Mouse (Mus musculus): Measurements from ENCODE around the gene Zfp385b. TPM values are rescaled to one million over a fixed set of nuclear protein-coding genes. Genes with fewer than 3 reads are reported as not detected.

Zfp385b gene
- polyA plus RNA-seq, 1 experiment, result 0.28 TPM

GRCm38 (mm10) chr2:77817357-77817894 is 2.0 kb downstream of the Zfp385b start:
- Histone ChIP-seq H3K4me2 (ENCODE audit: low read depth) (peak overlapping the region; percentile 18), H3K79me2 (ENCODE audit: control insufficient read depth, insufficient read depth) (no peaks in the 10 kb centered on the region), H3ac (ENCODE audit: control insufficient read depth, insufficient read length) (no peak overlapping the region), H3K4me3 (no peak overlapping the region), H3K27me3 (ENCODE audit: control insufficient read depth, insufficient read depth, insufficient read length) (peaks cover 4% of the 10 kb centered on the region), H3K36me3 (ENCODE audit: control insufficient read depth, insufficient read depth) (no peaks in the 10 kb centered on the region)
- TF ChIP-seq REST (IDR thresholded peaks at IDR 0.05; ENCODE audit: insufficient read depth, insufficient read length), result no peak

- peaks cover 4% of the 10 kb centered on the region for H3K27me3 ChIP-seq (ENCODE audit: control insufficient read depth, insufficient read depth, insufficient read length)
These were observed 2.8 kb downstream of the Zfp385b start for GRCm38 (mm10) chr2:77816413-77817314.

GRCm38 (mm10) chr2:77815775-77816412 is 3.5 kb downstream of the Zfp385b start:
- Histone ChIP-seq H3K79me2 (ENCODE audit: control insufficient read depth, insufficient read depth) (no peaks in the 10 kb centered on the region), H3K36me3 (ENCODE audit: control insufficient read depth, insufficient read depth) (no peaks in the 10 kb centered on the region), H3K27me3 (ENCODE audit: control insufficient read depth, insufficient read depth, insufficient read length) (peaks cover 4% of the 10 kb centered on the region), H3ac (ENCODE audit: control insufficient read depth, insufficient read length) (no peak overlapping the region), H3K4me2 (ENCODE audit: low read depth) (no peak overlapping the region), H3K4me3 (no peak overlapping the region)
- no peak for TF ChIP-seq TCF3 (IDR thresholded peaks at IDR 0.05; ENCODE audit: insufficient read length, low read depth)
- no peak for TF ChIP-seq E2F4 (IDR thresholded peaks at IDR 0.05; ENCODE audit: insufficient read depth)
- TF ChIP-seq POLR2A (IDR thresholded peaks at IDR 0.05; ENCODE audit: insufficient read length, low read depth), result no peak
- TF ChIP-seq MAX (IDR thresholded peaks at IDR 0.05; ENCODE audit: low read depth), result no peak
- no peak for TF ChIP-seq USF1 (IDR thresholded peaks at IDR 0.05; ENCODE audit: low read depth)
- TF ChIP-seq MYOD1 (IDR thresholded peaks at IDR 0.05; ENCODE audit: control insufficient read depth in 1 of 3, insufficient read length in 2 of 3, low read depth in 2 of 3), result no peak
- TF ChIP-seq REST (IDR thresholded peaks at IDR 0.05; ENCODE audit: insufficient read depth, insufficient read length), result no peak
- no peak for TF ChIP-seq CEBPB (IDR thresholded peaks at IDR 0.05; ENCODE audit: insufficient read depth, poor library complexity, severe bottlenecking)
- no peak for TF ChIP-seq TCF12 (IDR thresholded peaks at IDR 0.05; ENCODE audit: insufficient read depth, poor library complexity, severe bottlenecking)
- no peak for TF ChIP-seq SRF (IDR thresholded peaks at IDR 0.05; ENCODE audit: control insufficient read depth, insufficient read length, low read depth)
- no peak for TF ChIP-seq POLR2AphosphoS2 (IDR thresholded peaks at IDR 0.05; ENCODE audit: insufficient read length, low read depth)
- no peak for TF ChIP-seq MYOG (IDR thresholded peaks at IDR 0.05; ENCODE audit: control insufficient read depth in 1 of 3, insufficient read depth in 1 of 3, insufficient read length in 2 of 3, low read depth in 2 of 3)

More at GRCm38 (mm10) chr2:77816413-77817314, 2.8 kb downstream of the Zfp385b start:
- Histone ChIP-seq H3K79me2 (ENCODE audit: control insufficient read depth, insufficient read depth) (no peaks in the 10 kb centered on the region), H3ac (ENCODE audit: control insufficient read depth, insufficient read length) (no peak overlapping the region), H3K36me3 (ENCODE audit: control insufficient read depth, insufficient read depth) (no peaks in the 10 kb centered on the region), H3K4me3 (no peak overlapping the region), H3K4me2 (ENCODE audit: low read depth) (peak overlapping the region; percentile 18)
- TF ChIP-seq MAX (IDR thresholded peaks at IDR 0.05; ENCODE audit: low read depth), result no peak
- no peak for TF ChIP-seq MYOG (IDR thresholded peaks at IDR 0.05; ENCODE audit: control insufficient read depth in 1 of 3, insufficient read depth in 1 of 3, insufficient read length in 2 of 3, low read depth in 2 of 3)
- TF ChIP-seq CEBPB (IDR thresholded peaks at IDR 0.05; ENCODE audit: insufficient read depth, poor library complexity, severe bottlenecking), result no peak
- TF ChIP-seq TCF12 (IDR thresholded peaks at IDR 0.05; ENCODE audit: insufficient read depth, poor library complexity, severe bottlenecking), result no peak
- TF ChIP-seq SRF (IDR thresholded peaks at IDR 0.05; ENCODE audit: control insufficient read depth, insufficient read length, low read depth), result no peak
- TF ChIP-seq POLR2A (IDR thresholded peaks at IDR 0.05; ENCODE audit: insufficient read length, low read depth), result no peak
- no peak for TF ChIP-seq POLR2AphosphoS2 (IDR thresholded peaks at IDR 0.05; ENCODE audit: insufficient read length, low read depth)
- no peak for TF ChIP-seq REST (IDR thresholded peaks at IDR 0.05; ENCODE audit: insufficient read depth, insufficient read length)
- TF ChIP-seq TCF3 (IDR thresholded peaks at IDR 0.05; ENCODE audit: insufficient read length, low read depth), result no peak
- TF ChIP-seq E2F4 (IDR thresholded peaks at IDR 0.05; ENCODE audit: insufficient read depth), result no peak
- TF ChIP-seq USF1 (IDR thresholded peaks at IDR 0.05; ENCODE audit: low read depth), result no peak
- no peak for TF ChIP-seq MYOD1 (IDR thresholded peaks at IDR 0.05; ENCODE audit: control insufficient read depth in 1 of 3, insufficient read length in 2 of 3, low read depth in 2 of 3)

- Histone ChIP-seq H3K4me3 (no peak overlapping the region), H3ac (ENCODE audit: control insufficient read depth, insufficient read length) (no peak overlapping the region), H3K36me3 (ENCODE audit: control insufficient read depth, insufficient read depth) (no peaks in the 10 kb centered on the region), H3K79me2 (ENCODE audit: control insufficient read depth, insufficient read depth) (no peaks in the 10 kb centered on the region), H3K4me2 (ENCODE audit: low read depth) (no peak overlapping the region), H3K27me3 (ENCODE audit: control insufficient read depth, insufficient read depth, insufficient read length) (peaks cover 4% of the 10 kb centered on the region)
- TF ChIP-seq MAX (IDR thresholded peaks at IDR 0.05; ENCODE audit: low read depth), result no peak
- no peak for TF ChIP-seq E2F4 (IDR thresholded peaks at IDR 0.05; ENCODE audit: insufficient read depth)
- no peak for TF ChIP-seq USF1 (IDR thresholded peaks at IDR 0.05; ENCODE audit: low read depth)
- TF ChIP-seq MYOD1 (IDR thresholded peaks at IDR 0.05; ENCODE audit: control insufficient read depth in 1 of 3, insufficient read length in 2 of 3, low read depth in 2 of 3), result no peak
- no peak for TF ChIP-seq POLR2A (IDR thresholded peaks at IDR 0.05; ENCODE audit: insufficient read length, low read depth)
- no peak for TF ChIP-seq TCF3 (IDR thresholded peaks at IDR 0.05; ENCODE audit: insufficient read length, low read depth)
- no peak for TF ChIP-seq MYOG (IDR thresholded peaks at IDR 0.05; ENCODE audit: control insufficient read depth in 1 of 3, insufficient read depth in 1 of 3, insufficient read length in 2 of 3, low read depth in 2 of 3)
- TF ChIP-seq TCF12 (IDR thresholded peaks at IDR 0.05; ENCODE audit: insufficient read depth, poor library complexity, severe bottlenecking), result no peak
- TF ChIP-seq SRF (IDR thresholded peaks at IDR 0.05; ENCODE audit: control insufficient read depth, insufficient read length, low read depth), result no peak
- TF ChIP-seq CEBPB (IDR thresholded peaks at IDR 0.05; ENCODE audit: insufficient read depth, poor library complexity, severe bottlenecking), result no peak
- TF ChIP-seq POLR2AphosphoS2 (IDR thresholded peaks at IDR 0.05; ENCODE audit: insufficient read length, low read depth), result no peak
- no peak for TF ChIP-seq REST (IDR thresholded peaks at IDR 0.05; ENCODE audit: insufficient read depth, insufficient read length)
These were observed 4.5 kb downstream of the Zfp385b start for GRCm38 (mm10) chr2:77814896-77815295.
